Mouse (Mus musculus) liver, embryonic 13.5 days (tissue): ENCODE measurements at regions not wholly inside any gene's neighbourhood (a gene's known extent, or its start where the extent isn't known, plus 50 kb on each side); places are given as distances from the start of the nearest gene placed in this dataset.

Experiments
- ATAC-seq: fragments of 200-750 bp; cut with Nextera tagmentation; 2 replicates; pipeline ENCODE4 v1.8.0; 2017; ENCODE audit warnings: low read depth, mild to moderate bottlenecking, moderate number of reproducible peaks, moderate library complexity
- DNase-seq: peaks from one replicate; pipeline ENCODE4 v3.0.0; 2022
- H3K27ac ChIP-seq: fragments of 300-500 bp; sonication (generic); 2 replicates; pipeline ENCODE4 v1.5.1; 2015; ENCODE audit warnings: moderate library complexity, mild to moderate bottlenecking, inconsistent platforms
- H3K27me3 ChIP-seq: fragments of 300-500 bp; sonication (generic); 2 replicates; pipeline ENCODE4 v1.6.1; 2015; ENCODE audit warnings: mild to moderate bottlenecking, inconsistent platforms
- H3K36me3 ChIP-seq: fragments of 300-500 bp; sonication (generic); 2 replicates; pipeline ENCODE4 v1.6.1; 2015; ENCODE audit warnings: mild to moderate bottlenecking, inconsistent platforms
- H3K4me1 ChIP-seq: fragments of 300-500 bp; sonication (generic); replicated peaks from 2 replicates; pipeline ENCODE4 v1.6.1; 2015; ENCODE audit warnings: inconsistent platforms
- H3K4me2 ChIP-seq: fragments of 300-500 bp; sonication (generic); 2 replicates; pipeline ENCODE4 v1.6.1; 2015; ENCODE audit warnings: inconsistent platforms, mild to moderate bottlenecking, moderate library complexity
- H3K4me3 ChIP-seq: fragments of 300-500 bp; sonication (generic); replicated peaks from 2 replicates; pipeline ENCODE4 v1.5.1; 2015; ENCODE audit warnings: mild to moderate bottlenecking, inconsistent platforms
- H3K9ac ChIP-seq: fragments of 300-500 bp; sonication (generic); 2 replicates; pipeline ENCODE4 v1.6.1; 2015; ENCODE audit warnings: mild to moderate bottlenecking, inconsistent platforms
- H3K9me3 ChIP-seq: fragments of 300-500 bp; sonication (generic); replicated peaks from 2 replicates; pipeline ENCODE4 v1.6.1; 2016; ENCODE audit warnings: inconsistent platforms
- WGBS: fragments of 180-500 bp; shearing (Covaris S2); methylation state at CpG from one replicate; pipeline ENCODE4 v1.1.7; 2015; ENCODE audit not compliant: insufficient replicate concordance; 5-methylcytosine and 5-hydroxymethylcytosine counted together

DNA sequence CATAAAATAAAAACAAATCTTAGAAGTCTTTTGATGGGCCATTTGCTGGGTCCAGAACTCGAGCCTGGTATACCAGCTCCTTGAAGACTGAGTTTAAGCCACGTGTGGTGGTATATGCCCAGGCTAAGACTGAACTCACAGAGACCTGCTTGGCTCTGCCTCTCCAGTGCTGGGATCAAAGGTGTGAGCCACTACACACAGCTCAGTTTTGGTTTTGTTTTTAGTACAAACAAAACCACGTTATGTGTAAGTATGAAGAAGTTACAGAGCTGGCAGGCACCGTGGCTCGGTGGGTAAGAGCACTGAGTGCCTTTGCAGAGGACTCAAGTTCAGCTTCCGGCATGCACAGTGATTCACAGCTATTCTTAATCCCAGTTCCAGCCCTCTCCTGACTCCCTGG is 75.6 kb downstream of the Wdr5 start:
- ATAC-seq, result no peak
- no peaks in the 10 kb centered on the region for H3K36me3 ChIP-seq
- peaks cover 9% of the 10 kb centered on the region; the same call in 1 of the 2 replicates for H3K4me1 ChIP-seq
- no peak overlapping the region for H3K4me3 ChIP-seq
- H3K4me2 ChIP-seq, result no peak overlapping the region
- H3K27me3 ChIP-seq, result no peaks in the 10 kb centered on the region
- 57% methylated on average over 6 of the region's 6 CpGs for WGBS
- H3K27ac ChIP-seq, result no peak overlapping the region
- no peaks in the 10 kb centered on the region for H3K9me3 ChIP-seq
- H3K9ac ChIP-seq, result no peak overlapping the region
- no peak for DNase-seq

- Histone ChIP-seq H3K4me2 (no peak overlapping the region), H3K9ac (no peak overlapping the region), H3K9me3 (no peaks in the 10 kb centered on the region), H3K27ac (no peak overlapping the region), H3K27me3 (no peaks in the 10 kb centered on the region), H3K4me1 (peaks cover 13% of the 10 kb centered on the region), H3K36me3 (no peaks in the 10 kb centered on the region), H3K4me3 (no peak overlapping the region)
- 66% methylated on average over 5 of the region's 5 CpGs for WGBS
- DNase-seq (no peak), ATAC-seq (no peak)
These were observed 76.7 kb downstream of the Wdr5 start for GRCm38 (mm10) chr2:27591668-27592067.

GRCm38 (mm10) chr2:27593338-27593737 is 78.4 kb downstream of the Wdr5 start:
- H3K9me3 ChIP-seq, result no peaks in the 10 kb centered on the region
- no peaks in the 10 kb centered on the region for H3K36me3 ChIP-seq
- H3K27me3 ChIP-seq, result no peaks in the 10 kb centered on the region
- no peak for DNase-seq
- ATAC-seq, result no peak
- 51% methylated on average over 10 of the region's 10 CpGs for WGBS
- H3K9ac ChIP-seq, result no peak overlapping the region
- H3K4me3 ChIP-seq, result no peak overlapping the region
- H3K27ac ChIP-seq, result no peak overlapping the region
- H3K4me2 ChIP-seq, result no peak overlapping the region
- H3K4me1 ChIP-seq, result peaks cover 13% of the 10 kb centered on the region

- H3K4me1 ChIP-seq, result peaks cover 13% of the 10 kb centered on the region
- no peak for ATAC-seq
- no peaks in the 10 kb centered on the region for H3K9me3 ChIP-seq
- 34% methylated on average over 4 of the region's 4 CpGs for WGBS
- DNase-seq, result no peak
- H3K4me2 ChIP-seq, result no peak overlapping the region
- H3K27ac ChIP-seq, result no peak overlapping the region
- H3K4me3 ChIP-seq, result no peak overlapping the region
- H3K27me3 ChIP-seq, result no peaks in the 10 kb centered on the region
- H3K9ac ChIP-seq, result no peak overlapping the region
- H3K36me3 ChIP-seq, result no peaks in the 10 kb centered on the region
These were observed 80.3 kb downstream of the Wdr5 start for GRCm38 (mm10) chr2:27595251-27595650.

- Histone ChIP-seq H3K4me1 (peaks cover 13% of the 10 kb centered on the region), H3K27ac (no peak overlapping the region), H3K9me3 (no peaks in the 10 kb centered on the region), H3K4me3 (no peak overlapping the region), H3K36me3 (no peaks in the 10 kb centered on the region), H3K27me3 (no peaks in the 10 kb centered on the region), H3K9ac (no peak overlapping the region), H3K4me2 (no peak overlapping the region)
- 23% methylated on average over 2 of the region's 2 CpGs for WGBS
- DNase-seq (no peak), ATAC-seq (no peak)
These were observed 80.0 kb upstream of the Rxra start for GRCm38 (mm10) chr2:27596217-27596616.

GRCm38 (mm10) chr2:27596966-27597365 is 79.3 kb upstream of the Rxra start:
- Histone ChIP-seq H3K27me3 (no peaks in the 10 kb centered on the region; the same call in 1 of the 2 replicates), H3K4me3 (no peak overlapping the region), H3K36me3 (no peaks in the 10 kb centered on the region), H3K9me3 (no peaks in the 10 kb centered on the region), H3K4me2 (no peak overlapping the region), H3K27ac (no peak overlapping the region), H3K4me1 (peaks cover 13% of the 10 kb centered on the region), H3K9ac (no peak overlapping the region)
- WGBS, result 77% methylated on average over 1 of the region's 1 CpGs
- ATAC-seq, result no peak
- no peak for DNase-seq

DNA sequence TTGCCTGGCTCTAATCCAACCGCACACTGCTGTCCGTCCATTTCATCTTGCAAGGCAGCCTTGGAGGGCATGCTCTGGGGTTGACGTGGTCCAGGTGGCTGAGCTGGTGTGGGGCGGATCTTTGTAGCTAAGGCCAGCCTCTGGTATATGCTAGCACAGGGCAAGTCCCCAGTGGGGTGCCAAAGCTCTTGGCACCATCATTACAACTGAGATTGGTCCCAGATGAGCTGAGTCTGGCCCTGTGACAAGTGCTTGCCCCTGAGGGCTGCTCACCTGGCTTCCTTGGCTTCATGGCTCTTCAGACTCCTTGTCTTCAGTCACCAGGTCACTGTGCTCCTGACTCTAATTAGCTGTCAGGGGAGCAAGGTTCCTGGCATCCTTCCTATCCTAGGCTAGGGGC is 78.3 kb upstream of the Rxra start:
- no peaks in the 10 kb centered on the region; the same call in 1 of the 2 replicates for H3K27me3 ChIP-seq
- no peak for DNase-seq
- 64% methylated on average over 4 of the region's 4 CpGs for WGBS

DNA sequence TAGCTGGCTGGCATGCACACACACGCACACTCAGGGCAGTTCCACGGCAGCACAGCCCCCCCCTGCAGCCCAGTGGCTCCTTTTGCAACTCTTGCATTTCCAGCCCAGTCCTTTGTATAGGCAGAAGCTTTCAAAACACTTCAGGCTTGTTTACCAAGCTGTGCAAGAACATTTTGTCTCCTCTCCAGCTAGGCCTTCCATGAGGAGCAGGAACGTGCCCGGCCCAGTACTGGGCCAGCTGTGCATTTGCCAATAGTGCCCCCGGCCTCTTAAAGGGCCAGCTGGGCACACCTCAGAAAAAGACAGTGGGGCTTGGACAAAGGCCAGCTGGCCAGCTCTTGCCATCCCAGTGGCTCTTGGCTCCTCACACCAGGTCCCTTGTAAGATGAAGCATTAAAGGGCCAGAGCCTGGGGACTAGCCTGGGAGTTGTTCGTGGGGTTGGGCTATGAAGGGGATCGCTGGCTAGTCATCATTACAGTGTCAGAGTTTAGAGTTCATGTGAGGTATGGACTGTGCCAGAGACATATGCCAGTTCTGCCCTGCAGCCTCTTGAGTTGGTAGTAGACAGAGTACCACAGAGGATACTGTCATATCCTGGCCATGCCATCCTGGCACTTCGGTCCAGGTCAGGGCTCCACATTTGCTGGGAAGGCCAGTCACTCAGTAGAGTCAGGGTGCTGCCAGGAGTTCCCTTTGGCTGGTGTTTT is 77.0 kb upstream of the Rxra start:
- ATAC-seq, result no peak
- H3K9me3 ChIP-seq, result no peaks in the 10 kb centered on the region
- WGBS, result 73% methylated on average over 8 of the region's 8 CpGs
- no peak overlapping the region for H3K27ac ChIP-seq
- H3K36me3 ChIP-seq, result no peaks in the 10 kb centered on the region
- H3K4me2 ChIP-seq, result no peak overlapping the region
- H3K9ac ChIP-seq, result no peak overlapping the region
- no peak for DNase-seq
- H3K4me3 ChIP-seq, result no peak overlapping the region
- H3K4me1 ChIP-seq, result peaks cover 4% of the 10 kb centered on the region
- peaks cover 2% of the 10 kb centered on the region; the same call in 1 of the 2 replicates for H3K27me3 ChIP-seq

More for the DNA sequence above, 78.3 kb upstream of the Rxra start:
- Histone ChIP-seq H3K9me3 (no peaks in the 10 kb centered on the region), H3K4me1 (peaks cover 12% of the 10 kb centered on the region), H3K36me3 (no peaks in the 10 kb centered on the region), H3K4me2 (no peak overlapping the region), H3K27ac (no peak overlapping the region), H3K4me3 (no peak overlapping the region), H3K9ac (no peak overlapping the region)
- no peak for ATAC-seq

- DNase-seq (no peak), ATAC-seq (no peak)
- no peak overlapping the region for H3K27ac ChIP-seq
- H3K4me2 ChIP-seq, result no peak overlapping the region
- H3K9me3 ChIP-seq, result no peaks in the 10 kb centered on the region
- peaks cover 2% of the 10 kb centered on the region; the same call in 1 of the 2 replicates for H3K27me3 ChIP-seq
- no peak overlapping the region for H3K9ac ChIP-seq
- no peak overlapping the region for H3K4me3 ChIP-seq
- 60% methylated on average over 4 of the region's 4 CpGs for WGBS
- peaks cover 4% of the 10 kb centered on the region for H3K4me1 ChIP-seq
- H3K36me3 ChIP-seq, result no peaks in the 10 kb centered on the region
These were observed 76.5 kb upstream of the Rxra start for GRCm38 (mm10) chr2:27599769-27600167.

GRCm38 (mm10) chr2:27603333-27603732 is 72.9 kb upstream of the Rxra start:
- Histone ChIP-seq H3K9ac (no peak overlapping the region), H3K27me3 (peaks cover 7% of the 10 kb centered on the region), H3K4me2 (no peak overlapping the region), H3K36me3 (no peaks in the 10 kb centered on the region), H3K27ac (no peak overlapping the region), H3K4me1 (no peaks in the 10 kb centered on the region), H3K4me3 (no peak overlapping the region), H3K9me3 (no peaks in the 10 kb centered on the region)
- DNase-seq (no peak), ATAC-seq (no peak)
- WGBS, result 70% methylated on average over 4 of the region's 4 CpGs

DNA sequence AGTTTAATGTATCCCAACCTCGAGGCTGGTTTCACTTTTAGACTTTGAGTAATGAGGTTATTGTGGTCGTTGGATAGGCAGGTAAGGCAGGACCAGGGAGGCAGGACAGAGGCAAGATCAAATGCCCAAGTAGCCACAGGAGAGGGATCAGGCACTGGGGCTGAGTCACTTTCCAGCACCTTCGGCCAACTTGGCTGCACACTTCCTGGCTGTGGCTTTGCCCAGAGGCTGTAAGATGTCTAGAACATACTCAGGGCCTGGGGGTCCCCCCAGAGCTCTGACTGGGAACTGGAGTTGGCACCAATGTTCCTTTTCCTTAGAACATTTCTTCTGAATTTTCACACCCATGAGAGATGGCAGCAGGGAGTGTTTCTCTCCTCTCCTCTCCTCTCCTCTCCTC is 71.7 kb upstream of the Rxra start:
- Histone ChIP-seq H3K27me3 (peaks cover 7% of the 10 kb centered on the region), H3K9ac (no peak overlapping the region), H3K4me1 (no peaks in the 10 kb centered on the region), H3K36me3 (no peaks in the 10 kb centered on the region), H3K9me3 (no peaks in the 10 kb centered on the region), H3K27ac (no peak overlapping the region), H3K4me3 (no peak overlapping the region), H3K4me2 (no peak overlapping the region)
- 13% methylated on average over 3 of the region's 3 CpGs for WGBS
- DNase-seq, result no peak
- no peak for ATAC-seq

- no peak overlapping the region for H3K4me3 ChIP-seq
- no peaks in the 10 kb centered on the region for H3K9me3 ChIP-seq
- H3K9ac ChIP-seq, result no peak overlapping the region
- H3K27ac ChIP-seq, result no peak overlapping the region
- no peaks in the 10 kb centered on the region for H3K36me3 ChIP-seq
- 59% methylated on average over 9 of the region's 9 CpGs for WGBS
- H3K4me1 ChIP-seq, result no peaks in the 10 kb centered on the region
- DNase-seq (no peak), ATAC-seq (no peak)
- H3K4me2 ChIP-seq, result no peak overlapping the region
- H3K27me3 ChIP-seq, result peaks cover 7% of the 10 kb centered on the region; the same call in 1 of the 2 replicates
These were observed 69.4 kb upstream of the Rxra start for GRCm38 (mm10) chr2:27606816-27607215.
